Mouse (Mus musculus): ENCODE results near the gene Ppargc1a. TPM values are rescaled to one million over a fixed set of nuclear protein-coding genes. Genes with fewer than 3 reads are reported as not detected.

The Ppargc1a gene
- total and polyA plus RNA-seq, 3 experiments: not detected

DNA sequence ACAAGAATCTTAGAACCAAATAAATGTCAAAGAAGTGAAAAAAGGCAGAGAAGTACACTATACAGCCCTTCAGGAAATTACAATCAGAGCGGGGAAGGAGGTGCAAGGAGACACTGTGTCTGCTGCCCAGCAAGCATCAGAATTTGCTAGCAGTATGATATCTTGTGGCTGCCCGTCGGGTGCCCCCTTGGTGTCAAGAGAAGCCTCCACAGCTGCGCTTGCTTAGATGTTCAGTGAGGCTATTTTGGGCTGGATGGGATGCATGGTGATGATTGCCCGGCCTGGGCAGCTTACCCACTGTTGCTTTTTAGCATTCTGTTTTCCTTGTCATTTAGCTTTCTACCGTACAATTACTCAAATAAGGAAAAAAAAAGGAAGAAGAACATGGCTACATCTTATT is 32.0 kb upstream of the Ppargc1a start:
- Histone ChIP-seq H3K79me2 (replicated peaks; ENCODE audit: control insufficient read depth, extremely low read depth, insufficient read depth, poor library complexity, severe bottlenecking) (no peaks in the 10 kb centered on the region), H3K4me1 (ENCODE audit: control insufficient read depth in 1 of 2, insufficient read depth in 2 of 2) (peaks cover 0 to 6% of the 10 kb centered on the region in 2 experiments; a peak in 1 of 4 replicates), H3K4me2 (ENCODE audit: insufficient read depth, low read depth, poor library complexity, severe bottlenecking) (no peak overlapping the region), H3K4me3 (replicated peaks in 1 of 3; ENCODE audit: low read depth in 2 of 3, low read length in 2 of 3, poor library complexity in 1 of 3) (no peak overlapping the region), H3K36me3 (replicated peaks in 1 of 2; ENCODE audit: control insufficient read depth in 1 of 2, insufficient read depth in 1 of 2, low read length in 1 of 2) (no peaks in the 10 kb centered on the region), H3K27me3 (replicated peaks) (no peaks in the 10 kb centered on the region), H3K27ac (ENCODE audit: insufficient read depth, low read depth) (no peak overlapping the region), H3K9me3 (replicated peaks; ENCODE audit: low read length) (peaks cover 22% of the 10 kb centered on the region), H3K9ac (ENCODE audit: insufficient read depth, low read depth) (no peak overlapping the region)
- no peak for TF ChIP-seq IRF4 (IDR thresholded peaks at IDR 0.05; ENCODE audit: low read depth, low read length)
- no peak for TF ChIP-seq GABPA (IDR thresholded peaks at IDR 0.05; ENCODE audit: insufficient replicate concordance, low read depth, low read length)
- no peak for TF ChIP-seq ZKSCAN1 (IDR thresholded peaks at IDR 0.05; ENCODE audit: borderline replicate concordance, low read depth, low read length)
- TF ChIP-seq SMC3 (IDR thresholded peaks at IDR 0.05; ENCODE audit: low read depth, low read length): no peak
- TF ChIP-seq ZC3H11A (IDR thresholded peaks at IDR 0.05; ENCODE audit: low read depth, low read length): no peak
- DNase-seq (ENCODE audit: extremely low read depth): no peak
- in situ Hi-C loops (cut with MboI; ENCODE audit: low pct_ligation_motif_present, low pct_unique_long_range_greater_than_20kb, low sequenced_read_pairs): no loop called here
- dilution Hi-C loops (cut with MboI; ENCODE audit: extremely low pct_ligation_motif_present, extremely low pct_unique_long_range_greater_than_20kb, low sequenced_read_pairs): no loop called here

DNA sequence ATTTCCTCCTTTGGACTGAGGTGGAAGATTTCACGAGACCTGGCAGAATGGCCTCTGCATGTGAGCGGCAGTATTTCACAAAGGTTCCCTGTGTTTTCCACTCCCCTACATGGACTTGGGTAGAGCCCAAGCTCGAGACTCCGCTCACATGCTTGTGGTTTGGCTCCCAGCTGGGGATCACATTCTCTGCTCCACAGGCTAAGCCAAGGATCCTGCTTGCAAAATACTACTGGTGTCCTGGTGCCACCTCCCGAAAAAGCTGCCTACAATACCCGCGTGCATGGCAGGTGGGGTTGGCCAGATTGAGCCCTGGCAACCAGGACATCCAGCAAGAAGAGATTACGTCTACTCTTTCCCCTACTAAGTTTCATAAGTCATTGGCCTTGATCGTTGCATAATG is 28.1 kb upstream of the Ppargc1a start:
- H3K4me1 ChIP-seq (ENCODE audit: control insufficient read depth in 1 of 2, insufficient read depth in 2 of 2): peaks cover 0 to 6% of the 10 kb centered on the region in 2 experiments; a peak in 1 of 4 replicates
- dilution Hi-C loops (cut with MboI; ENCODE audit: extremely low pct_ligation_motif_present, extremely low pct_unique_long_range_greater_than_20kb, low sequenced_read_pairs) (no loop called here), in situ Hi-C loops (cut with MboI; ENCODE audit: low pct_ligation_motif_present, low pct_unique_long_range_greater_than_20kb, low sequenced_read_pairs) (no loop called here)
- DNase-seq (ENCODE audit: extremely low read depth): no peak
- H3K27ac ChIP-seq (ENCODE audit: insufficient read depth, low read depth): no peak overlapping the region
- no peak overlapping the region for H3K4me2 ChIP-seq (ENCODE audit: insufficient read depth, low read depth, poor library complexity, severe bottlenecking)
- TF ChIP-seq RAD21 (IDR thresholded peaks at IDR 0.05; ENCODE audit: low read depth, low read length) (no peak), ELF1 (IDR thresholded peaks at IDR 0.05; ENCODE audit: low read depth, low read length) (no peak), JUN (IDR thresholded peaks at IDR 0.05; ENCODE audit: insufficient read depth, low read depth, low read length) (no peak), NELFE (IDR thresholded peaks at IDR 0.05; ENCODE audit: low read depth, low read length) (no peak)
- H3K9me3 ChIP-seq (replicated peaks; ENCODE audit: low read length): peaks cover 39% of the 10 kb centered on the region
- H3K4me3 ChIP-seq (replicated peaks in 1 of 3; ENCODE audit: low read depth in 2 of 3, low read length in 2 of 3, poor library complexity in 1 of 3): no peak overlapping the region
- no peaks in the 10 kb centered on the region for H3K36me3 ChIP-seq (replicated peaks in 1 of 2; ENCODE audit: control insufficient read depth in 1 of 2, insufficient read depth in 1 of 2, low read length in 1 of 2)
- no peak overlapping the region for H3K9ac ChIP-seq (ENCODE audit: insufficient read depth, low read depth)
- H3K27me3 ChIP-seq (replicated peaks): no peaks in the 10 kb centered on the region
- H3K79me2 ChIP-seq (replicated peaks; ENCODE audit: control insufficient read depth, extremely low read depth, insufficient read depth, poor library complexity, severe bottlenecking): no peaks in the 10 kb centered on the region

DNA sequence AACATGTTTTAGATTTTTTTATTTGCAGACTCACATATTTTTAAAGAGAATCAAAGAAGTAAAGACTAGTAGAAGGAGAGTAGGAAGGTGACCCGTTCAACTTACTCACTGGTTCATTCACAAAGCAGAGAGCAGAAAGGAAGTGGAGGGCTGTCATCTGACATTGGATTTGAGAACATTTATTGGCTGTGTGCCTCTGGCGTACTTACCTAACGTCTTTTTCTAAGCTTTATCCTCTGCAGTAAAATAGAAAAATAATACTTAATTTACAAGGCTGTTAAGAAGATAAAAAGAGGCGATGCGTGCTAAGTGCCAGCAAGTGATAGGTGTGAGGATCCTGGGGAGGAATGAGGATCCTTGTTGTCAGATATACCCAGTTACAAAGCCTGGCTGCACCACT is 24.7 kb upstream of the Ppargc1a start:
- no peak overlapping the region for H3K27ac ChIP-seq (ENCODE audit: insufficient read depth, low read depth)
- H3K4me3 ChIP-seq (replicated peaks in 1 of 3; ENCODE audit: low read depth in 2 of 3, low read length in 2 of 3, poor library complexity in 1 of 3): no peak overlapping the region
- H3K9me3 ChIP-seq (replicated peaks; ENCODE audit: low read length): peaks cover 42% of the 10 kb centered on the region
- H3K79me2 ChIP-seq (replicated peaks; ENCODE audit: control insufficient read depth, extremely low read depth, insufficient read depth, poor library complexity, severe bottlenecking): no peaks in the 10 kb centered on the region
- no peaks in the 10 kb centered on the region for H3K36me3 ChIP-seq (replicated peaks in 1 of 2; ENCODE audit: control insufficient read depth in 1 of 2, insufficient read depth in 1 of 2, low read length in 1 of 2)
- H3K4me2 ChIP-seq (ENCODE audit: insufficient read depth, low read depth, poor library complexity, severe bottlenecking): no peak overlapping the region
- DNase-seq (ENCODE audit: extremely low read depth): no peak
- in situ Hi-C loops (cut with MboI; ENCODE audit: low pct_ligation_motif_present, low pct_unique_long_range_greater_than_20kb, low sequenced_read_pairs) (no loop called here), dilution Hi-C loops (cut with MboI; ENCODE audit: extremely low pct_ligation_motif_present, extremely low pct_unique_long_range_greater_than_20kb, low sequenced_read_pairs) (no loop called here)
- no peak overlapping the region for H3K9ac ChIP-seq (ENCODE audit: insufficient read depth, low read depth)
- TF ChIP-seq EP300 (IDR thresholded peaks at IDR 0.05; ENCODE audit: low read length) (no peak), PAX5 (IDR thresholded peaks at IDR 0.05; ENCODE audit: low read length) (no peak), IRF4 (IDR thresholded peaks at IDR 0.05; ENCODE audit: low read depth, low read length) (no peak), USF2 (conservative IDR thresholded peaks at IDR 0.05; ENCODE audit: low read depth, low read length) (no peak), KAT2A (IDR thresholded peaks at IDR 0.05; ENCODE audit: insufficient replicate concordance, low read length) (no peak), MAFK (IDR thresholded peaks at IDR 0.05; ENCODE audit: insufficient replicate concordance, low read length) (no peak), JUND (conservative IDR thresholded peaks at IDR 0.05; ENCODE audit: low read depth, low read length) (no peak), MYC (IDR thresholded peaks at IDR 0.05; ENCODE audit: low read depth, low read length) (no peak), SMC3 (IDR thresholded peaks at IDR 0.05; ENCODE audit: low read depth, low read length) (no peak), UBTF (IDR thresholded peaks at IDR 0.05; ENCODE audit: low read depth, low read length) (no peak), MAX (IDR thresholded peaks at IDR 0.05; ENCODE audit: low read length) (no peak), POLR2AphosphoS2 (IDR thresholded peaks at IDR 0.05; ENCODE audit: low read depth, low read length) (no peak), MXI1 (IDR thresholded peaks at IDR 0.05; ENCODE audit: low read depth, low read length) (no peak), ZKSCAN1 (IDR thresholded peaks at IDR 0.05; ENCODE audit: borderline replicate concordance, low read depth, low read length) (no peak)
- no peaks in the 10 kb centered on the region for H3K27me3 ChIP-seq (replicated peaks)
- H3K4me1 ChIP-seq (ENCODE audit: control insufficient read depth in 1 of 2, insufficient read depth in 2 of 2): peaks cover 0 to 6% of the 10 kb centered on the region in 2 experiments; a peak in 1 of 4 replicates

Measured in CH12.LX (cell line).